Mouse (Mus musculus): Measurements from ENCODE around the gene Fmo1. TPM values are rescaled to one million over a fixed set of nuclear protein-coding genes. Genes with fewer than 3 reads are reported as not detected.

Fmo1 gene
- total RNA-seq, 1 experiment, result 0.36 TPM

DNA sequence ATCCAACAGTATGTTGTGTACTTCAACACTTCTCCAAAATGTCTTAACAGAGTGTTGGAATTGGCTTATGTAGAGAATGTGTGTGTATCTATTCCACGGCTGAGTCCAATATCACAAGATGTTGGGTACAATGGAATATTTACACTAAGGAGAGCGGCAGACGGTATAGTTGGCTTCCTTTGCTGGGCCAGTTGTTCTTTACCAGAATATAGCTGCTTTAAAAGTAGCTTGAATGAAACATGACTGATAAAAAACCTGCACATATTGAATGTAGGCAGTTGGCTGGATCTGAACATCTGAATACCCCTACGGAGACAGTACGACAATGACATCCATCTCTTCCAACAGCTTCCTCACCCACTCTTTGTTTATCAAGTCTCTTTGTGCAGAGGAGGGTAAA is 47.1 kb downstream of the Fmo1 start:
- H3K4me1 ChIP-seq (ENCODE audit: control insufficient read depth in 2 of 2, insufficient read depth in 2 of 2, low read length in 2 of 2, poor library complexity in 1 of 2), result no peaks in the 10 kb centered on the region
- TF ChIP-seq ZNF384 (IDR thresholded peaks at IDR 0.05; ENCODE audit: low read depth, low read length) (no peak), ZC3H11A (IDR thresholded peaks at IDR 0.05; ENCODE audit: borderline replicate concordance, low read depth, low read length) (no peak), HCFC1 (IDR thresholded peaks at IDR 0.05; ENCODE audit: borderline replicate concordance, insufficient read depth, low read length) (no peak), MAFK (IDR thresholded peaks at IDR 0.05; ENCODE audit: insufficient read depth, low read depth, low read length) (no peak), CHD2 (IDR thresholded peaks at IDR 0.05; ENCODE audit: low read depth, low read length) (no peak)
- H3K4me3 ChIP-seq (ENCODE audit: insufficient read depth in 1 of 2, low read depth in 1 of 2, low read length in 2 of 2, poor library complexity in 1 of 2, severe bottlenecking in 1 of 2), result no peak overlapping the region
- H3K9ac ChIP-seq (ENCODE audit: insufficient read depth, low read depth, low read length, poor library complexity, severe bottlenecking), result no peak overlapping the region
- no peak for DNase-seq (ENCODE audit: low read depth, low spot score)
- in situ Hi-C loops (cut with MboI; ENCODE audit: low sequenced_read_pairs in 2 of 2, unreplicated experiment in 2 of 2), result no loop called here
- H3K27ac ChIP-seq (ENCODE audit: insufficient read depth, low read depth, low read length, poor library complexity, severe bottlenecking), result no peak overlapping the region
- no peaks in the 10 kb centered on the region for H3K9me3 ChIP-seq (ENCODE audit: control insufficient read depth, insufficient read depth, low read depth, low read length)
- H3K36me3 ChIP-seq (ENCODE audit: control insufficient read depth, insufficient read depth, low read length, poor library complexity, severe bottlenecking), result no peaks in the 10 kb centered on the region

DNA sequence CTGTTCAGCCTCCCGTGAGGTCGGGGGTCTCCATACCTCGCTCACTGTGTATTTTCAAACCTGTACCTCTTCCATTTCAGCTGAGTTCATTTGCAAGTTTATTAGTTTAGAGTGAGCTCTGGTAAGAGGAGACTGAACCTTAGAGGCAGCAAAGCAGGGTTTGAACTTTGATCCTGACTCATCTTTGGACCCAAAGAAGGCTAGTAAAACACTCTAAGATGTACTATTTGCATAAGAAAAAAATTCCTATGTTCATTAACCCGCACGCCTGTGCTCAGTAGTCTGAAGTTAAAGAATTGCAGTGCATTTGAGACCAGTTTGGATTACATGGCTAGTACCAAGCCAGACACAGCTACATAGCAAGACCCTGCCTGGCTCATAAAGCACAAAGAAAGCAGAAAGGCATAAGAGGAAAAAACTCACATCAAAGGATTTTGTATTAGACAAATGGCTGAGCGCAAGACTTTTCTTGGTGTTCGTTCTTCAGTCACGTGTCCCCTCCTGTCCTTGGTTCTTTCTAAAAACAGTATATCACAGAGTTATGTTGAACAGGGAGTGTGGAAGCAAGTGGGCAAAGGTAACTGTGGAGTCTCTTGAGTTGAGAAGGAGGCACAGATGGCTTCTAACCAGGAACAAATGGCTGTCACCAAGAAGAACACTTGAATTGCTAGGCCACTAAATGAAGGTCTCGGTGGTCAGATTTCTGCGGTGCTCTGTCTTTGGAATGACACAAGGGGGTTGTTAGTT is 50.9 kb downstream of the Fmo1 start:
- Histone ChIP-seq H3K4me1 (ENCODE audit: control insufficient read depth in 2 of 2, insufficient read depth in 2 of 2, low read length in 2 of 2, poor library complexity in 1 of 2) (no peaks in the 10 kb centered on the region), H3K9ac (ENCODE audit: insufficient read depth, low read depth, low read length, poor library complexity, severe bottlenecking) (no peak overlapping the region), H3K4me3 (ENCODE audit: insufficient read depth in 1 of 2, low read depth in 1 of 2, low read length in 2 of 2, poor library complexity in 1 of 2, severe bottlenecking in 1 of 2) (no peak overlapping the region), H3K27ac (ENCODE audit: insufficient read depth, low read depth, low read length, poor library complexity, severe bottlenecking) (no peak overlapping the region), H3K9me3 (ENCODE audit: control insufficient read depth, insufficient read depth, low read depth, low read length) (no peaks in the 10 kb centered on the region), H3K36me3 (ENCODE audit: control insufficient read depth, insufficient read depth, low read length, poor library complexity, severe bottlenecking) (no peaks in the 10 kb centered on the region)
- no peak for TF ChIP-seq CHD2 (IDR thresholded peaks at IDR 0.05; ENCODE audit: low read depth, low read length)
- TF ChIP-seq ZC3H11A (IDR thresholded peaks at IDR 0.05; ENCODE audit: borderline replicate concordance, low read depth, low read length), result no peak
- no peak for TF ChIP-seq HCFC1 (IDR thresholded peaks at IDR 0.05; ENCODE audit: borderline replicate concordance, insufficient read depth, low read length)
- TF ChIP-seq MAFK (IDR thresholded peaks at IDR 0.05; ENCODE audit: insufficient read depth, low read depth, low read length), result no peak
- TF ChIP-seq ZNF384 (IDR thresholded peaks at IDR 0.05; ENCODE audit: low read depth, low read length), result no peak
- in situ Hi-C loops (cut with MboI; ENCODE audit: low sequenced_read_pairs in 2 of 2, unreplicated experiment in 2 of 2), result no loop called here
- no peak for DNase-seq (ENCODE audit: low read depth, low spot score)

DNA sequence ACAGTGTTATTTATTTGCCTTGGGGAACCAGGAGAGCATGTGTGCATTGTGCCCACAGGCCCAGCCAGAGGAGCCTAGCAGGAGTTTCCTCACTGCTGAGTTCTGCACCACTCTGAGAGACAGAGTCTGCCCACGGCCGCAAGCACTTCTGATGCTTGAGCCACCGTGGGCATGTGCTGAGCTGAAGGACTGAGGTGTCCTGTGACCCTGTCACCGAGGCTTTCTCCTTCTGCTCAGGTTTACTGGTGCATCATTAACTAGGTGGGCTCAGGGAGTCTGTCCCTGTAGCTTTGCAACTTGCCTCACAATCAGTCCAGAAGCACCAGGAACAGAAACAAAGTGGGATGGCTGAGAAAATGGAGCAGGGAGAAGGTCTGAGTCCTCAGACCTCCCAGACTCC is 51.5 kb downstream of the Fmo1 start:
- in situ Hi-C loops (cut with MboI; ENCODE audit: low sequenced_read_pairs in 2 of 2, unreplicated experiment in 2 of 2), result no loop called here
- H3K27ac ChIP-seq (ENCODE audit: insufficient read depth, low read depth, low read length, poor library complexity, severe bottlenecking), result no peak overlapping the region
- H3K9me3 ChIP-seq (ENCODE audit: control insufficient read depth, insufficient read depth, low read depth, low read length), result no peaks in the 10 kb centered on the region

DNA sequence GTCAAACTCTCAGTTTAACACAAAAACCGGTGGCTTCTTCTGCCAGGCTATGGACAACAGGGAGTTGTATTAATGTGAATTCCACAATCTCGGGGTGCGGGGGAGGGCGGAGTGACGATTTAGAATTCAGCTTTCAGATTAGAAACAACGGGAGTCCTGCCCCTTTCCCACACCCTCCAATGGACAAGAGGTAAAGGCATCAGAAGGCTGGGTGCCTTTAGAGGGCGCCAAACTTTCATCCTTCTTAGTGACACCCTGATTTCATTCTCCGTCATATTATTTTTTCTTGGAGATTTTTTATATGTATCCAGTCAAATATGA is 52.6 kb downstream of the Fmo1 start, which contains the start of gene Fmo4:
Gene Fmo4, minus strand, starts transcription at position 137 of the 321 bp plus-strand sequence.
- Histone ChIP-seq H3K27ac (ENCODE audit: insufficient read depth, low read depth, low read length, poor library complexity, severe bottlenecking) (no peak within 1 kb of the TSS), H3K9ac (ENCODE audit: insufficient read depth, low read depth, low read length, poor library complexity, severe bottlenecking) (no peak within 1 kb of the TSS), H3K36me3 (ENCODE audit: control insufficient read depth, insufficient read depth, low read length, poor library complexity, severe bottlenecking) (no peaks in the 10 kb centered on the region), H3K4me3 (ENCODE audit: insufficient read depth in 1 of 2, low read depth in 1 of 2, low read length in 2 of 2, poor library complexity in 1 of 2, severe bottlenecking in 1 of 2) (no peak within 1 kb of the TSS), H3K9me3 (ENCODE audit: control insufficient read depth, insufficient read depth, low read depth, low read length) (no peaks in the 10 kb centered on the region), H3K4me1 (ENCODE audit: control insufficient read depth in 2 of 2, insufficient read depth in 2 of 2, low read length in 2 of 2, poor library complexity in 1 of 2) (no peaks in the 10 kb centered on the region)
- DNase-seq (ENCODE audit: low read depth, low spot score), result no peak
- in situ Hi-C loops (cut with MboI; ENCODE audit: low sequenced_read_pairs in 2 of 2, unreplicated experiment in 2 of 2), result no loop called here
- TF ChIP-seq HCFC1 (IDR thresholded peaks at IDR 0.05; ENCODE audit: borderline replicate concordance, insufficient read depth, low read length) (no peak), MAFK (IDR thresholded peaks at IDR 0.05; ENCODE audit: insufficient read depth, low read depth, low read length) (no peak), CHD2 (IDR thresholded peaks at IDR 0.05; ENCODE audit: low read depth, low read length) (no peak)

More for the DNA sequence above, 51.5 kb downstream of the Fmo1 start:
- Histone ChIP-seq H3K4me1 (ENCODE audit: control insufficient read depth in 2 of 2, insufficient read depth in 2 of 2, low read length in 2 of 2, poor library complexity in 1 of 2) (no peaks in the 10 kb centered on the region), H3K4me3 (ENCODE audit: insufficient read depth in 1 of 2, low read depth in 1 of 2, low read length in 2 of 2, poor library complexity in 1 of 2, severe bottlenecking in 1 of 2) (no peak overlapping the region), H3K9ac (ENCODE audit: insufficient read depth, low read depth, low read length, poor library complexity, severe bottlenecking) (no peak overlapping the region), H3K36me3 (ENCODE audit: control insufficient read depth, insufficient read depth, low read length, poor library complexity, severe bottlenecking) (no peaks in the 10 kb centered on the region)
- TF ChIP-seq CHD2 (IDR thresholded peaks at IDR 0.05; ENCODE audit: low read depth, low read length), result no peak
- TF ChIP-seq ZC3H11A (IDR thresholded peaks at IDR 0.05; ENCODE audit: borderline replicate concordance, low read depth, low read length), result no peak
- no peak for TF ChIP-seq MAFK (IDR thresholded peaks at IDR 0.05; ENCODE audit: insufficient read depth, low read depth, low read length)
- no peak for TF ChIP-seq HCFC1 (IDR thresholded peaks at IDR 0.05; ENCODE audit: borderline replicate concordance, insufficient read depth, low read length)
- no peak for TF ChIP-seq ZNF384 (IDR thresholded peaks at IDR 0.05; ENCODE audit: low read depth, low read length)
- DNase-seq (ENCODE audit: low read depth, low spot score), result no peak

Data from ES-E14 (cell line).